Mouse (Mus musculus) telencephalon, adult 2 months (tissue): Measurements from ENCODE around the gene Olfr724.
"Not testable (repeated sequence)": the region's sequence is repeated elsewhere in the genome, so short reads cannot be mapped to it uniquely, and the experiment has no call there.

Experiments
- DNase-seq: peaks from one replicate; pipeline ENCODE4 v3.0.0-alpha.2; 2011; ENCODE audit warnings: low read depth, low spot score

The Olfr724 gene

GRCm38 (mm10) chr14:49963174-49963573 is at the start of gene Olfr724:
Olfr724 (minus strand) TSS chr14:49963274.
- not testable (repeated sequence) for DNase-seq

GRCm38 (mm10) chr14:49955890-49956289 is 7.2 kb downstream of the Olfr724 start:
- DNase-seq: no peak

GRCm38 (mm10) chr14:49931687-49932086 is 31.4 kb downstream of the Olfr724 start, which contains the start of gene Olfr723:
Olfr723 (minus strand) TSS chr14:49931787.
- not testable (repeated sequence) for DNase-seq
